Mouse (Mus musculus) heart, postnatal 0 days (tissue): ENCODE results near the gene Aldh8a1. TPM values are rescaled to one million over a fixed set of nuclear protein-coding genes. Genes with fewer than 3 reads are reported as not detected.

Experiments used
- ATAC-seq: fragments of 200-750 bp; cut with Nextera tagmentation; 2 replicates; pipeline ENCODE4 v1.8.0; 2017; ENCODE audit warnings: low read depth, moderate number of reproducible peaks, moderate library complexity; ENCODE audit not compliant: insufficient read depth
- DNase-seq: peaks from one replicate; pipeline ENCODE4 v3.0.0-alpha.2; 2016; ENCODE audit warnings: low spot score
- H3K27ac ChIP-seq: fragments of 300-500 bp; sonication (generic); 2 replicates; pipeline ENCODE4 v1.5.1; 2014; ENCODE audit warnings: low read depth, mild to moderate bottlenecking
- H3K27me3 ChIP-seq: fragments of 300-500 bp; sonication (generic); 2 replicates; pipeline ENCODE4 v1.6.1; 2014; ENCODE audit warnings: low read length, mixed read lengths; ENCODE audit not compliant: control insufficient read depth, insufficient read depth
- H3K36me3 ChIP-seq: fragments of 300-500 bp; sonication (generic); replicated peaks from 2 replicates; pipeline ENCODE4 v1.6.1; 2014; ENCODE audit warnings: low read length, mixed read lengths; ENCODE audit not compliant: control insufficient read depth, insufficient read depth
- H3K4me1 ChIP-seq: fragments of 300-500 bp; sonication (generic); 2 replicates; pipeline ENCODE4 v1.6.1; 2014; ENCODE audit warnings: antibody characterized with exemption; ENCODE audit not compliant: control insufficient read depth, insufficient read depth
- H3K4me2 ChIP-seq: fragments of 300-500 bp; sonication (generic); 2 replicates; pipeline ENCODE4 v1.6.1; 2014; ENCODE audit warnings: low read depth, mild to moderate bottlenecking, low read length, moderate library complexity
- H3K4me3 ChIP-seq: fragments of 300-500 bp; sonication (generic); 2 replicates; pipeline ENCODE4 v1.5.1; 2014; ENCODE audit warnings: low read depth, low read length
- H3K9ac ChIP-seq: fragments of 300-500 bp; sonication (generic); replicated peaks from 2 replicates; pipeline ENCODE4 v1.6.1; 2014; ENCODE audit warnings: low read depth, low read length, mixed read lengths
- H3K9me3 ChIP-seq: fragments of 300-500 bp; sonication (generic); replicated peaks from 2 replicates; pipeline ENCODE4 v1.6.1; 2016; ENCODE audit warnings: low read length; ENCODE audit not compliant: control insufficient read depth
- CTCF ChIP-seq: IDR thresholded peaks from 2 replicates; pipeline ENCODE4 v1.5.1; 2016; ENCODE audit warnings: antibody characterized with exemption, control low read depth, low read depth
- EP300 ChIP-seq: IDR thresholded peaks from 2 replicates; pipeline ENCODE4 v1.6.1; 2016; ENCODE audit warnings: antibody characterized with exemption, low read depth
- WGBS: fragments of 180-500 bp; shearing (Covaris S2); extraction: QIAGEN DNeasy Blood & Tissue Kit; methylation state at CpG from one replicate; pipeline ENCODE4 v1.1.7; 2014; 5-methylcytosine and 5-hydroxymethylcytosine counted together
- polyA plus RNA-seq: library from polyadenylated mRNA; unstranded; fragments of >200 nt; fragmentation: Nextera tagmentation; extraction: Ambion mirVana; gene quantifications from 2 replicates; pipeline ENCODE4 v1.2.1, GENCODE M21; 2015
- total RNA-seq: library from RNA; depleted of rRNA; stranded (reverse); fragments of >200 nt; gene quantifications from 2 replicates; pipeline ENCODE4 v1.2.3, GENCODE M21; 2014; ENCODE audit warnings: low replicate concordance

Aldh8a1 gene
- total and polyA plus RNA-seq, 2 experiments from 2014 or later = not detected

- DNase-seq (no peak), ATAC-seq (no peak)
- no peak overlapping the region for H3K4me2 ChIP-seq
- no peaks in the 10 kb centered on the region for H3K27me3 ChIP-seq
- WGBS = 86% methylated on average over 4 of the region's 4 CpGs
- TF ChIP-seq CTCF = no peak
- no peak for TF ChIP-seq EP300
- H3K36me3 ChIP-seq = peaks cover 57% of the 10 kb centered on the region
- no peak overlapping the region for H3K27ac ChIP-seq
- H3K4me3 ChIP-seq = no peak overlapping the region
- H3K9me3 ChIP-seq = no peaks in the 10 kb centered on the region
- no peak overlapping the region for H3K9ac ChIP-seq
- H3K4me1 ChIP-seq = no peaks in the 10 kb centered on the region
Measured at GRCm38 (mm10) chr10:21359086-21359485, 18.0 kb upstream of the Aldh8a1 start.

GRCm38 (mm10) chr10:21361871-21362270 lies 15.2 kb upstream of the Aldh8a1 start:
- H3K4me3 ChIP-seq = no peak overlapping the region
- H3K9me3 ChIP-seq = no peaks in the 10 kb centered on the region
- H3K36me3 ChIP-seq = peaks cover 63% of the 10 kb centered on the region
- no peak overlapping the region for H3K9ac ChIP-seq
- no peaks in the 10 kb centered on the region for H3K4me1 ChIP-seq
- no peaks in the 10 kb centered on the region for H3K27me3 ChIP-seq
- no peak overlapping the region for H3K27ac ChIP-seq
- TF ChIP-seq EP300 (no peak), CTCF (no peak)
- WGBS = 63% methylated on average over 7 of the region's 7 CpGs
- H3K4me2 ChIP-seq = no peak overlapping the region
- ATAC-seq (no peak), DNase-seq (no peak)

GRCm38 (mm10) chr10:21363297-21363696 lies 13.8 kb upstream of the Aldh8a1 start:
- Histone ChIP-seq H3K4me1 (no peaks in the 10 kb centered on the region), H3K27ac (no peak overlapping the region), H3K27me3 (no peaks in the 10 kb centered on the region), H3K4me3 (no peak overlapping the region), H3K9me3 (no peaks in the 10 kb centered on the region), H3K36me3 (peaks cover 70% of the 10 kb centered on the region), H3K9ac (no peak overlapping the region), H3K4me2 (no peak overlapping the region)
- TF ChIP-seq CTCF (no peak), EP300 (no peak)
- ATAC-seq (no peak), DNase-seq (no peak)
- WGBS = 79% methylated on average over 4 of the region's 4 CpGs

GRCm38 (mm10) chr10:21364946-21365345 lies 12.1 kb upstream of the Aldh8a1 start:
- Histone ChIP-seq H3K36me3 (peaks cover 74% of the 10 kb centered on the region), H3K4me3 (no peak overlapping the region), H3K9ac (no peak overlapping the region), H3K4me2 (no peak overlapping the region), H3K27ac (no peak overlapping the region), H3K9me3 (no peaks in the 10 kb centered on the region), H3K4me1 (no peaks in the 10 kb centered on the region), H3K27me3 (no peaks in the 10 kb centered on the region)
- WGBS = 89% methylated on average over 7 of the region's 7 CpGs
- no peak for ATAC-seq
- no peak for DNase-seq
- TF ChIP-seq CTCF (no peak), EP300 (no peak)

GRCm38 (mm10) chr10:21365897-21366296 lies 11.2 kb upstream of the Aldh8a1 start:
- no peak overlapping the region for H3K27ac ChIP-seq
- TF ChIP-seq EP300 (no peak), CTCF (no peak)
- no peak overlapping the region for H3K4me3 ChIP-seq
- peaks cover 69% of the 10 kb centered on the region for H3K36me3 ChIP-seq
- no peaks in the 10 kb centered on the region for H3K9me3 ChIP-seq
- H3K4me2 ChIP-seq = no peak overlapping the region
- 68% methylated on average over 4 of the region's 4 CpGs for WGBS
- no peaks in the 10 kb centered on the region for H3K4me1 ChIP-seq
- ATAC-seq = no peak
- no peak overlapping the region for H3K9ac ChIP-seq
- no peaks in the 10 kb centered on the region for H3K27me3 ChIP-seq
- no peak for DNase-seq

GRCm38 (mm10) chr10:21366471-21366870 lies 10.6 kb upstream of the Aldh8a1 start:
- no peak overlapping the region for H3K4me2 ChIP-seq
- no peak overlapping the region for H3K9ac ChIP-seq
- H3K36me3 ChIP-seq = peaks cover 69% of the 10 kb centered on the region
- H3K27me3 ChIP-seq = no peaks in the 10 kb centered on the region
- TF ChIP-seq EP300 = no peak
- TF ChIP-seq CTCF = no peak
- WGBS = 58% methylated on average over 3 of the region's 3 CpGs
- no peak for ATAC-seq
- no peak overlapping the region for H3K27ac ChIP-seq
- no peaks in the 10 kb centered on the region for H3K9me3 ChIP-seq
- no peak overlapping the region for H3K4me3 ChIP-seq
- DNase-seq = no peak
- H3K4me1 ChIP-seq = no peaks in the 10 kb centered on the region
